Mouse (Mus musculus) granulocyte monocyte progenitor cell, adult 5-6 weeks (primary cell): Measurements from ENCODE around the gene Dmtf1. TPM values are rescaled to one million over a fixed set of nuclear protein-coding genes. Genes with fewer than 3 reads are reported as not detected.
A peak's percentile ranks its signal among the peaks of the same experiment; 100 is the strongest.

Experiments
- ATAC-seq: replicated peaks from 2 replicates; pipeline ENCODE4 v1.8.0; 2016; ENCODE audit warnings: mild to moderate bottlenecking, moderate TSS enrichment, inconsistent platforms; ENCODE audit not compliant: poor library complexity, severe bottlenecking
- total RNA-seq, 2 experiments: library from RNA; stranded (forward) in 1 of 2; stranded (reverse) in 1 of 2; fragments of 200-712, 200-1000 nt in 1 of 2; fragments of >200 nt in 1 of 2; fragmentation: Nextera tagmentation in 1 of 2; gene quantifications; 2 replicates each; pipeline ENCODE4 v1.2.3; 2014 to 2017

Gene Dmtf1
- total RNA-seq, 2 experiments from 2014 or later, result 45.6 to 61.3 TPM

- ATAC-seq, result no peak
Measured at GRCm38 (mm10) chr5:9109582-9109981, 52.0 kb downstream of the Dmtf1 start.

- no peak for ATAC-seq
Measured at GRCm38 (mm10) chr5:9108490-9108889, 53.1 kb downstream of the Dmtf1 start.

- ATAC-seq, result peak; percentile 65
Measured at GRCm38 (mm10) chr5:9107296-9108089, 54.1 kb downstream of the Dmtf1 start.

GRCm38 (mm10) chr5:9106806-9107205, 54.8 kb downstream of the Dmtf1 start:
- peak; percentile 26 for ATAC-seq

- peak; percentile 5; the same call in 1 of the 2 replicates for ATAC-seq
Measured at GRCm38 (mm10) chr5:9103958-9104357, 57.6 kb downstream of the Dmtf1 start.

- ATAC-seq, result no peak
Measured at GRCm38 (mm10) chr5:9102696-9103095, 58.9 kb downstream of the Dmtf1 start.

- peak; percentile 47 for ATAC-seq
Measured at GRCm38 (mm10) chr5:9100849-9101801, 60.5 kb downstream of the Dmtf1 start.

GRCm38 (mm10) chr5:9100207-9100848, 61.2 kb downstream of the Dmtf1 start, which contains the start of gene Tmem243:
Gene Tmem243 (plus strand): TSS chr5:9100668.
- ATAC-seq, result peak; percentile 87

- ATAC-seq, result peak; percentile 91
Measured at GRCm38 (mm10) chr5:9093490-9093889, 68.1 kb downstream of the Dmtf1 start.

- ATAC-seq, result no peak
Measured at GRCm38 (mm10) chr5:9092716-9093115, 68.9 kb downstream of the Dmtf1 start.

GRCm38 (mm10) chr5:9090493-9091106, 71.0 kb downstream of the Dmtf1 start:
- no peak for ATAC-seq

- peak; percentile 90 for ATAC-seq
Measured at GRCm38 (mm10) chr5:9086924-9087719, 74.5 kb downstream of the Dmtf1 start.

- ATAC-seq, result no peak
Measured at GRCm38 (mm10) chr5:9079773-9080501, 81.6 kb downstream of the Dmtf1 start.

- no peak for ATAC-seq
Measured at GRCm38 (mm10) chr5:9073177-9073854, 88.3 kb downstream of the Dmtf1 start.

GRCm38 (mm10) chr5:9071360-9071759, 90.2 kb downstream of the Dmtf1 start:
- peak; percentile 71 for ATAC-seq

- no peak for ATAC-seq
Measured at GRCm38 (mm10) chr5:9069599-9070209, 91.9 kb downstream of the Dmtf1 start.

GRCm38 (mm10) chr5:9068886-9069285, 92.7 kb downstream of the Dmtf1 start:
- peak; percentile 85 for ATAC-seq
